Mouse (Mus musculus) heart, postnatal 0 days (tissue): ENCODE results near the gene Loxl4. TPM values are rescaled to one million over a fixed set of nuclear protein-coding genes. Genes with fewer than 3 reads are reported as not detected.

Experiments used
- ATAC-seq: fragments of 200-750 bp; cut with Nextera tagmentation; 2 replicates; pipeline ENCODE4 v1.8.0; 2017; ENCODE audit warnings: low read depth, moderate number of reproducible peaks, moderate library complexity; ENCODE audit not compliant: insufficient read depth
- DNase-seq: peaks from one replicate; pipeline ENCODE4 v3.0.0-alpha.2; 2016; ENCODE audit warnings: low spot score
- H3K27ac ChIP-seq: fragments of 300-500 bp; sonication (generic); 2 replicates; pipeline ENCODE4 v1.5.1; 2014; ENCODE audit warnings: low read depth, mild to moderate bottlenecking
- H3K27me3 ChIP-seq: fragments of 300-500 bp; sonication (generic); 2 replicates; pipeline ENCODE4 v1.6.1; 2014; ENCODE audit warnings: low read length, mixed read lengths; ENCODE audit not compliant: control insufficient read depth, insufficient read depth
- H3K36me3 ChIP-seq: fragments of 300-500 bp; sonication (generic); replicated peaks from 2 replicates; pipeline ENCODE4 v1.6.1; 2014; ENCODE audit warnings: low read length, mixed read lengths; ENCODE audit not compliant: control insufficient read depth, insufficient read depth
- H3K4me1 ChIP-seq: fragments of 300-500 bp; sonication (generic); 2 replicates; pipeline ENCODE4 v1.6.1; 2014; ENCODE audit warnings: antibody characterized with exemption; ENCODE audit not compliant: control insufficient read depth, insufficient read depth
- H3K4me2 ChIP-seq: fragments of 300-500 bp; sonication (generic); 2 replicates; pipeline ENCODE4 v1.6.1; 2014; ENCODE audit warnings: low read depth, mild to moderate bottlenecking, low read length, moderate library complexity
- H3K4me3 ChIP-seq: fragments of 300-500 bp; sonication (generic); 2 replicates; pipeline ENCODE4 v1.5.1; 2014; ENCODE audit warnings: low read depth, low read length
- H3K9ac ChIP-seq: fragments of 300-500 bp; sonication (generic); replicated peaks from 2 replicates; pipeline ENCODE4 v1.6.1; 2014; ENCODE audit warnings: low read depth, low read length, mixed read lengths
- H3K9me3 ChIP-seq: fragments of 300-500 bp; sonication (generic); replicated peaks from 2 replicates; pipeline ENCODE4 v1.6.1; 2016; ENCODE audit warnings: low read length; ENCODE audit not compliant: control insufficient read depth
- CTCF ChIP-seq: IDR thresholded peaks from 2 replicates; pipeline ENCODE4 v1.5.1; 2016; ENCODE audit warnings: antibody characterized with exemption, control low read depth, low read depth
- EP300 ChIP-seq: IDR thresholded peaks from 2 replicates; pipeline ENCODE4 v1.6.1; 2016; ENCODE audit warnings: antibody characterized with exemption, low read depth
- WGBS: fragments of 180-500 bp; shearing (Covaris S2); extraction: QIAGEN DNeasy Blood & Tissue Kit; methylation state at CpG from one replicate; pipeline ENCODE4 v1.1.7; 2014; 5-methylcytosine and 5-hydroxymethylcytosine counted together
- polyA plus RNA-seq: library from polyadenylated mRNA; unstranded; fragments of >200 nt; fragmentation: Nextera tagmentation; extraction: Ambion mirVana; gene quantifications from 2 replicates; pipeline ENCODE4 v1.2.1, GENCODE M21; 2015
- total RNA-seq: library from RNA; depleted of rRNA; stranded (reverse); fragments of >200 nt; gene quantifications from 2 replicates; pipeline ENCODE4 v1.2.3, GENCODE M21; 2014; ENCODE audit warnings: low replicate concordance

Loxl4 gene
- total and polyA plus RNA-seq, 2 experiments from 2014 or later, result 0.30 to 2.3 TPM

- ATAC-seq (no peak), DNase-seq (no peak)
- Histone ChIP-seq H3K9me3 (no peaks in the 10 kb centered on the region), H3K36me3 (0 out of 2 replicates have a peak, but pooled peaks cover 5% of the 10 kb centered on the region), H3K4me1 (no peaks in the 10 kb centered on the region), H3K27me3 (no peaks in the 10 kb centered on the region), H3K4me3 (no peak overlapping the region), H3K27ac (no peak overlapping the region), H3K9ac (no peak overlapping the region), H3K4me2 (no peak overlapping the region)
- 79% methylated on average over 17 of the region's 17 CpGs for WGBS
- no peak for TF ChIP-seq CTCF
- no peak for TF ChIP-seq EP300
These were observed 12.7 kb downstream of the Loxl4 start for GRCm38 (mm10) chr19:42599891-42600290.

GRCm38 (mm10) chr19:42597896-42598295 is 14.7 kb downstream of the Loxl4 start:
- 93% methylated on average over 6 of the region's 6 CpGs for WGBS
- no peak for TF ChIP-seq CTCF
- no peak for TF ChIP-seq EP300
- no peaks in the 10 kb centered on the region for H3K4me1 ChIP-seq

GRCm38 (mm10) chr19:42597286-42597685 is 15.3 kb downstream of the Loxl4 start:
- Histone ChIP-seq H3K9ac (no peak overlapping the region), H3K4me1 (no peaks in the 10 kb centered on the region), H3K27ac (no peak overlapping the region), H3K36me3 (peaks cover 20% of the 10 kb centered on the region; the same call in 1 of the 2 replicates), H3K4me3 (no peak overlapping the region), H3K9me3 (no peaks in the 10 kb centered on the region), H3K4me2 (no peak overlapping the region), H3K27me3 (no peaks in the 10 kb centered on the region)
- no peak for ATAC-seq
- no peak for TF ChIP-seq CTCF
- TF ChIP-seq EP300, result no peak
- no peak for DNase-seq
- 94% methylated on average over 12 of the region's 12 CpGs for WGBS

More at GRCm38 (mm10) chr19:42597896-42598295, 14.7 kb downstream of the Loxl4 start:
- no peaks in the 10 kb centered on the region for H3K27me3 ChIP-seq
- no peak overlapping the region for H3K4me2 ChIP-seq
- no peak overlapping the region for H3K9ac ChIP-seq
- DNase-seq (no peak), ATAC-seq (no peak)
- H3K9me3 ChIP-seq, result no peaks in the 10 kb centered on the region
- no peak overlapping the region for H3K27ac ChIP-seq
- no peak overlapping the region for H3K4me3 ChIP-seq
- H3K36me3 ChIP-seq, result peaks cover 16% of the 10 kb centered on the region; the same call in 1 of the 2 replicates

- Histone ChIP-seq H3K9ac (no peak overlapping the region), H3K4me2 (no peak overlapping the region), H3K36me3 (peaks cover 38% of the 10 kb centered on the region), H3K9me3 (no peaks in the 10 kb centered on the region), H3K4me3 (no peak overlapping the region), H3K4me1 (no peaks in the 10 kb centered on the region), H3K27ac (no peak overlapping the region), H3K27me3 (no peaks in the 10 kb centered on the region)
- ATAC-seq (no peak), DNase-seq (no peak)
- 90% methylated on average over 6 of the region's 6 CpGs for WGBS
- TF ChIP-seq CTCF (no peak), EP300 (no peak)
These were observed 17.5 kb downstream of the Loxl4 start for GRCm38 (mm10) chr19:42595066-42595465.

GRCm38 (mm10) chr19:42593456-42593855 is 19.2 kb downstream of the Loxl4 start:
- Histone ChIP-seq H3K4me2 (no peak overlapping the region), H3K27ac (no peak overlapping the region), H3K4me3 (no peak overlapping the region), H3K9me3 (no peaks in the 10 kb centered on the region), H3K9ac (no peak overlapping the region), H3K36me3 (peaks cover 41% of the 10 kb centered on the region), H3K27me3 (no peaks in the 10 kb centered on the region), H3K4me1 (no peaks in the 10 kb centered on the region)
- TF ChIP-seq CTCF (no peak), EP300 (no peak)
- WGBS, result 79% methylated on average over 6 of the region's 6 CpGs
- DNase-seq (no peak), ATAC-seq (no peak)

GRCm38 (mm10) chr19:42591534-42591933 is 21.1 kb downstream of the Loxl4 start:
- no peak for TF ChIP-seq CTCF
- TF ChIP-seq EP300, result no peak
- Histone ChIP-seq H3K4me2 (no peak overlapping the region), H3K27me3 (no peaks in the 10 kb centered on the region), H3K4me1 (no peaks in the 10 kb centered on the region), H3K9me3 (no peaks in the 10 kb centered on the region), H3K27ac (no peak overlapping the region), H3K4me3 (no peak overlapping the region), H3K9ac (no peak overlapping the region), H3K36me3 (peaks cover 44% of the 10 kb centered on the region)
- 72% methylated on average over 14 of the region's 14 CpGs for WGBS
- no peak for DNase-seq
- ATAC-seq, result no peak
